Mouse (Mus musculus): Measurements from ENCODE around the gene Brpf3. TPM values are rescaled to one million over a fixed set of nuclear protein-coding genes. Genes with fewer than 3 reads are reported as not detected.
"Not testable (repeated sequence)": the region's sequence is repeated elsewhere in the genome, so short reads cannot be mapped to it uniquely, and the experiment has no call there.

Gene Brpf3
- total and polyA plus RNA-seq, 3 experiments, result 0.40 to 12.1 (median 1.5) TPM

DNA sequence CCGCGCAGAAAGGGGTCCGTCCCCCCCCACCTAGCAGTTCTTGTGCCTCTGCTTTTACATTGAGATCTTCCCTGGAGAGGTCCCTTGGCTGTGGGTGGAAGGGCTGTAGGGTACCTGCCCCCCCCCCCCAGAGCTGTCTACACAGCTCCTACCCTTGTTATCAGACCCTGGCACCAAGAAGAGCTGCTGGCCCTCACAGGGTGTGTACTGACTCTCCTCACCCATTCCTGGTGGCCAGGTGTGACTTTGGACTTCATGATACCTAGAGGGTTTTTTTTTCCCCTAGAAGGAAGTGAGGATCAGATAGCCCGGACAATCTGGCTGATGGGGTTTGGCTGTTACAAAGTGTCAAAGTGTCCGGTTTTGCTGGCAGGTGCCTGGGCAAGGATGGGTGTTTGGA lies 29.6 kb upstream of the Brpf3 start:
- Histone ChIP-seq H3K4me2 (ENCODE audit: insufficient read depth, low read depth, poor library complexity, severe bottlenecking) (no peak overlapping the region), H3K36me3 (replicated peaks in 1 of 2; ENCODE audit: control insufficient read depth in 1 of 2, insufficient read depth in 1 of 2, low read length in 1 of 2) (no peaks in the 10 kb centered on the region), H3K27me3 (replicated peaks) (peaks cover 30% of the 10 kb centered on the region), H3K9ac (ENCODE audit: insufficient read depth, low read depth) (no peak overlapping the region), H3K27ac (ENCODE audit: insufficient read depth, low read depth) (no peak overlapping the region), H3K4me3 (replicated peaks in 1 of 3; ENCODE audit: low read depth in 2 of 3, low read length in 2 of 3, poor library complexity in 1 of 3) (no peak overlapping the region), H3K79me2 (replicated peaks; ENCODE audit: control insufficient read depth, extremely low read depth, insufficient read depth, poor library complexity, severe bottlenecking) (no peaks in the 10 kb centered on the region), H3K4me1 (ENCODE audit: control insufficient read depth in 1 of 2, insufficient read depth in 2 of 2) (no peaks in the 10 kb centered on the region), H3K9me3 (replicated peaks; ENCODE audit: low read length) (peaks cover 5% of the 10 kb centered on the region)
- dilution Hi-C loops (cut with MboI; ENCODE audit: extremely low pct_ligation_motif_present, extremely low pct_unique_long_range_greater_than_20kb, low sequenced_read_pairs) (no loop called here), in situ Hi-C loops (cut with MboI; ENCODE audit: low pct_ligation_motif_present, low pct_unique_long_range_greater_than_20kb, low sequenced_read_pairs) (loop anchor here (10.0 kb wide), 1 partner anchor 104 kb away; no protein-coding TSS in a partner anchor)
- TF ChIP-seq UBTF (IDR thresholded peaks at IDR 0.05; ENCODE audit: low read depth, low read length) (no peak), MXI1 (IDR thresholded peaks at IDR 0.05; ENCODE audit: low read depth, low read length) (no peak), CHD1 (IDR thresholded peaks at IDR 0.05; ENCODE audit: low read depth, low read length) (no peak), IRF4 (IDR thresholded peaks at IDR 0.05; ENCODE audit: low read depth, low read length) (no peak), ZNF384 (IDR thresholded peaks at IDR 0.05; ENCODE audit: low read depth, low read length) (no peak), NELFE (IDR thresholded peaks at IDR 0.05; ENCODE audit: low read depth, low read length) (no peak), BHLHE40 (IDR thresholded peaks at IDR 0.05; ENCODE audit: low read depth, low read length) (no peak), RCOR1 (conservative IDR thresholded peaks at IDR 0.05; ENCODE audit: low read depth, low read length) (no peak), SIN3A (IDR thresholded peaks at IDR 0.05; ENCODE audit: low read length) (no peak), KAT2A (IDR thresholded peaks at IDR 0.05; ENCODE audit: insufficient replicate concordance, low read length) (no peak), EP300 (IDR thresholded peaks at IDR 0.05; ENCODE audit: low read length) (no peak), ETS1 (conservative IDR thresholded peaks at IDR 0.05; ENCODE audit: low read depth, low read length) (no peak), MEF2A (IDR thresholded peaks at IDR 0.05; ENCODE audit: borderline replicate concordance, low read depth, low read length) (no peak), SMC3 (IDR thresholded peaks at IDR 0.05; ENCODE audit: low read depth, low read length) (no peak), PAX5 (IDR thresholded peaks at IDR 0.05; ENCODE audit: low read length) (no peak)
- no peak for DNase-seq (ENCODE audit: extremely low read depth)

DNA sequence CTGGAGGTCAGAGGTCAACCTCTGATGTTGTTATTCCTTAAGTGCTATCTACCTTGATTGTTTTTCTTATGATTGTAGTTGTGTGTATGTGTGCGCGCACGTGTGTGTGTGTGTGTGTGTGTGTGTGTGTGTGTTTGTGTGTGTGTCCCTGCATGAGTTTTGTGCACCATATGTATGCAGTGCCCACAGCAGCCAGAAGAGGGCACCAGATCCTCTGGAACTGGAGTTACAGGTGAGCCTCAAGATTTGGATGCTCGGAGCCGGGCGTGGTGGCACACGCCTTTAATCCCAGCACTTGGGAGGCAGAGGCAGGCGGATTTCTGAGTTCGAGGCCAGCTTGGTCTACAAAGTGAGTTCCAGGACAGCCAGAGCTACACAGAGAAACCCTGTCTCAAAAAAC lies 26.6 kb upstream of the Brpf3 start:
- H3K36me3 ChIP-seq (replicated peaks in 1 of 2; ENCODE audit: control insufficient read depth in 1 of 2, insufficient read depth in 1 of 2, low read length in 1 of 2); H3K9ac ChIP-seq (ENCODE audit: insufficient read depth, low read depth); H3K27ac ChIP-seq (ENCODE audit: insufficient read depth, low read depth); H3K4me2 ChIP-seq (ENCODE audit: insufficient read depth, low read depth, poor library complexity, severe bottlenecking); H3K79me2 ChIP-seq (replicated peaks; ENCODE audit: control insufficient read depth, extremely low read depth, insufficient read depth, poor library complexity, severe bottlenecking); dilution Hi-C loops (cut with MboI; ENCODE audit: extremely low pct_ligation_motif_present, extremely low pct_unique_long_range_greater_than_20kb, low sequenced_read_pairs); H3K4me3 ChIP-seq (replicated peaks in 1 of 3; ENCODE audit: low read depth in 2 of 3, low read length in 2 of 3, poor library complexity in 1 of 3); DNase-seq (ENCODE audit: extremely low read depth); H3K9me3 ChIP-seq (replicated peaks; ENCODE audit: low read length); H3K4me1 ChIP-seq (ENCODE audit: control insufficient read depth in 1 of 2, insufficient read depth in 2 of 2): not testable (repeated sequence)
- in situ Hi-C loops (cut with MboI; ENCODE audit: low pct_ligation_motif_present, low pct_unique_long_range_greater_than_20kb, low sequenced_read_pairs), result loop anchor here (10.0 kb wide), 1 partner anchor 100 kb away; no protein-coding TSS in a partner anchor
- peak in 1 of 2 experiments; percentile 13; a peak in 1 of 4 replicates for TF ChIP-seq CTCF (conservative IDR thresholded peaks at IDR 0.05 in 1 of 2, IDR thresholded peaks at IDR 0.05 in 1 of 2; ENCODE audit: low read depth in 2 of 2, low read length in 2 of 2)
- peaks cover 23% of the 10 kb centered on the region for H3K27me3 ChIP-seq (replicated peaks)
